Mouse (Mus musculus) fibroblast of lung, adult 2 months (primary cell): ENCODE measurements at regions not wholly inside any gene's neighbourhood (a gene's known extent, or its start where the extent isn't known, plus 50 kb on each side); places are given as distances from the start of the nearest gene placed in this dataset.
"Not testable (repeated sequence)": the region's sequence is repeated elsewhere in the genome, so short reads cannot be mapped to it uniquely, and the experiment has no call there.

Experiments used
- DNase-seq: peaks from one replicate; pipeline ENCODE4 v3.0.0-alpha.2; 2011; ENCODE audit warnings: low read depth

- DNase-seq, result not testable (repeated sequence)
Measured at GRCm38 (mm10) chr13:50754911-50755310, 56.8 kb downstream of the Gm8765 start.

- DNase-seq, result not testable (repeated sequence)
Measured at GRCm38 (mm10) chr13:50756334-50756733, 58.2 kb downstream of the Gm8765 start.

- DNase-seq, result no peak
Measured at GRCm38 (mm10) chr13:50764618-50765017, 66.5 kb downstream of the Gm8765 start.

- not testable (repeated sequence) for DNase-seq
Measured at GRCm38 (mm10) chr13:50780036-50780435, 81.9 kb downstream of the Gm8765 start.

- DNase-seq, result peak; percentile 14
Measured at GRCm38 (mm10) chr13:50829879-50830550, 131.9 kb downstream of the Gm8765 start.
